In the genomic region with DNA sequence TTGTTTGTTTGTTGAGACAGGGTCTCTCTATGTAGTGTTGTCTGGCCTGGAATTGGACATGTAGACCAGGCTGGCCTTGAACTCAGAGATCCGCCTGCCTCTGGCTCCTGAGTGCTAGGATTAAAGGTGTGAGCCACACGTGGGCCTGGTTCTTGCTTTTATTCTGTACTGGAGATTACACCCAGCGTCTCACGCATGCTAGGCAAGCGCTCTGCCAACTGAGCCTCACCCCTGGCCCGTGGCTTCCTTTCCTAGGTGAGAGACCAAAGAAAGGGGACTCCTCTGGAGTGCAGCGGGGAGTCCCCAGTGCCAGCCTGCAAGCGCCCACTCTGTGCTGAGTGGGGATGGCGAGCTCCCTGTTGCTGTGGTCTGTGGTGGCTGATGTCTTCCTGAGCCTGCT, we compare ENCODE assay signal across 23 mouse cellular contexts.
"Had no signal": no experiment of that assay in that cellular context is flagged by ENCODE, and none has a peak within 500 bp of the region (broad histone marks: within the 10 kb centered on the region; RNA-seq: fewer than 3 reads in every experiment).

No protein-coding gene starts in this region.

- H3K4me3 ChIP-seq: heart, adult 2 months; heart, embryonic 13.5 days; heart, embryonic 15.5 days; hindbrain, embryonic 12.5 days; kidney, embryonic 15.5 days; limb, embryonic 13.5 days; limb, embryonic 15.5 days; liver, embryonic 12.5 days had no signal

- H3K9ac ChIP-seq: heart, embryonic 13.5 days; heart, embryonic 15.5 days; hindbrain, embryonic 12.5 days; hindbrain, embryonic 14.5 days; kidney, embryonic 15.5 days; limb, embryonic 13.5 days; limb, embryonic 15.5 days; liver, embryonic 12.5 days; liver, embryonic 14.5 days had no signal

- DNase-seq: gastrocnemius, postnatal 10 days; gastrocnemius, postnatal 36 days; heart, adult 11 months; heart, postnatal 36 days; kidney, adult 9 months; kidney, postnatal 14 days; layer of hippocampus, adult 9-11 months; layer of hippocampus, postnatal 36 days; lung, adult 18-20 months had no signal

- H3K4me1 ChIP-seq: liver, embryonic 12.5 days had no signal

- H3K36me3 ChIP-seq: heart, embryonic 13.5 days; heart, embryonic 15.5 days; hindbrain, embryonic 12.5 days; kidney, embryonic 15.5 days; limb, embryonic 13.5 days; limb, embryonic 15.5 days; liver, embryonic 12.5 days had no signal

- ATAC-seq: hindbrain, embryonic 16.5 days; intestine, embryonic 16.5 days; liver, embryonic 12.5 days had no signal

- H3K4me2 ChIP-seq: heart, embryonic 11.5 days; heart, embryonic 13.5 days; heart, embryonic 15.5 days; hindbrain, embryonic 12.5 days; hindbrain, embryonic 14.5 days; kidney, embryonic 15.5 days; limb, embryonic 13.5 days; limb, embryonic 15.5 days; liver, embryonic 12.5 days had no signal

- H3K27ac ChIP-seq: heart, adult 2 months; heart, embryonic 13.5 days; heart, embryonic 15.5 days; hindbrain, embryonic 12.5 days; hindbrain, embryonic 14.5 days; kidney, embryonic 15.5 days; kidney, postnatal 0 days; limb, embryonic 13.5 days; liver, embryonic 12.5 days; liver, embryonic 14.5 days had no signal

- H3K9me3 ChIP-seq: heart, embryonic 13.5 days; heart, embryonic 15.5 days; hindbrain, embryonic 12.5 days; kidney, embryonic 15.5 days; limb, embryonic 13.5 days; limb, embryonic 15.5 days; liver, embryonic 12.5 days had no signal
